Mouse (Mus musculus): Measurements from ENCODE around the gene Actr2. TPM values are rescaled to one million over a fixed set of nuclear protein-coding genes. Genes with fewer than 3 reads are reported as not detected.
"Not testable (repeated sequence)": the region's sequence is repeated elsewhere in the genome, so short reads cannot be mapped to it uniquely, and the experiment has no call there.

Actr2 gene
- polyA plus RNA-seq, 1 experiment from 2014 or later = 94.7 TPM

DNA sequence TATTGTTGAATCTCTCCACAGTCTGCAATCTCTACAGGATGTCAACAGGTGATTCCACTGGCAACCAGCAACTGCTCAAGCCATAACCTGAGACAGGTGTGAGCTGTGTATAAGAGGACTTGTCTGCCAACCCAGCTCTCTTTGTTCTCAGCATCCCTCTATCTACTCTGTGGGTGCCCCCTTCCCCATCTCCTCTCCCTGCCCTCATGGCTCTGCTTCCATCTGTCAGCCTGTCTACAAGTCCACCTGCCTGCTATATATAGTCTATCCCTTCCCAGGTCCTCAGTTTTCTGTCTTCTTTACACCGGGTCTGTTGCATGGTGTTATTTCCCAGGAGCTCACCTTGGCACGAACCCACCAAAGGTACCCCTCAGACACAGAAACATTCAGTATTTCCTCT is 47.8 kb downstream of the Actr2 start:
- WGBS = 93% methylated on average over 2 of the region's 2 CpGs
- H3K9ac ChIP-seq (ENCODE audit: low read length) = no peak overlapping the region
- peaks cover 16% of the 10 kb centered on the region for H3K36me3 ChIP-seq (ENCODE audit: control insufficient read depth, insufficient read depth, low read length)
- H3K4me2 ChIP-seq (replicated peaks; ENCODE audit: low read depth) = no peak overlapping the region
- H3K27ac ChIP-seq (replicated peaks) = no peak overlapping the region
- H3K4me3 ChIP-seq (ENCODE audit: low read depth, low read length) = no peak overlapping the region
- DNase-seq (ENCODE audit: low spot score) (no peak), ATAC-seq (ENCODE audit: low FRiP score, low TSS enrichment) (no peak)
- TF ChIP-seq EP300 (optimal IDR thresholded peaks at IDR 0.05) = no peak
- no peak for TF ChIP-seq CTCF (IDR thresholded peaks at IDR 0.05; ENCODE audit: low read depth)
- H3K9me3 ChIP-seq (ENCODE audit: control insufficient read depth, low read length) = no peaks in the 10 kb centered on the region
- no peaks in the 10 kb centered on the region for H3K27me3 ChIP-seq (ENCODE audit: control insufficient read depth, insufficient read depth, low read length)
- no peaks in the 10 kb centered on the region for H3K4me1 ChIP-seq (replicated peaks; ENCODE audit: control insufficient read depth, insufficient read depth)

DNA sequence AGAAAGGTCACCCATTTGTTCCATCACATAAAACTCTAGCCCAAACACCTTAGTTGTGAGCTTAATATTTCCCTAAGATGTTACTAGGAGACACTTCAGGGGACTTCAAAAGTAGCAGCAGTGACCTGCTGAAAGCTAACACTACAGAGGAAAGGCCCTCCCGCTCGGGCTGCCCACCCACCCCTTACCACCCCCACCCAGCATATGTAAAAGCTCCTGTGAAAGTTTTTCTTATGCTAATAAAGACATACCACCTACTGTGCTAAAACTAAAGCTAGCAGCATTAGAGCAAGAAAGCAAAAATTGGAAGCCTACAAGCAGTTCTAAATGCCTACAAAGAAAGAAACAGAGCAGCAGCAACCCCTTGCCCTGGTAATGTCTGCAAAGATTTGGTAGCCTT is 48.6 kb downstream of the Actr2 start:
- not testable (repeated sequence) for H3K27me3 ChIP-seq (ENCODE audit: control insufficient read depth, insufficient read depth, low read length); H3K27ac ChIP-seq (replicated peaks); ATAC-seq (ENCODE audit: low FRiP score, low TSS enrichment); H3K4me2 ChIP-seq (replicated peaks; ENCODE audit: low read depth); H3K9me3 ChIP-seq (ENCODE audit: control insufficient read depth, low read length); H3K4me3 ChIP-seq (ENCODE audit: low read depth, low read length); DNase-seq (ENCODE audit: low spot score); H3K4me1 ChIP-seq (replicated peaks; ENCODE audit: control insufficient read depth, insufficient read depth); H3K9ac ChIP-seq (ENCODE audit: low read length)
- 75% methylated on average over 2 of the region's 2 CpGs for WGBS
- H3K36me3 ChIP-seq (ENCODE audit: control insufficient read depth, insufficient read depth, low read length) = peaks cover 17% of the 10 kb centered on the region

DNA sequence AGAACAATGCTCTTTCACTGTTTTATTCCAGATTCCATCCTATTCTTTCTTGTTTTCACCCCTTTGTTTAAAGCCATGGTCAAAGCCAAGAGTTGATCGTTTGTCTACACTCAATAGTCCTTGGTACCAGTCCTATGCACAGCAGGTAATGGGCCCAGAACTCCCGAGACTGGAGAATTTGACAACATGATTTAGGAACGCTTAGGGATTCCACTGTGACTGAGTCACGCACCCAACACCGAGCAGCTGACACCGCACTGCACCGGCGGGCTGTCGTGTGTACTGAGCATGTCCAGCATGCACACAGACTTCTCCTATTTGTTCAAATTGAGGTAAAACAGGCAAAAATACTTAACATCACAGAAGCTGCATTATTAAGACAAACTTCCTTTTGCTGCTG is 49.9 kb downstream of the Actr2 start:
- not testable (repeated sequence) for DNase-seq (ENCODE audit: low spot score); H3K4me1 ChIP-seq (replicated peaks; ENCODE audit: control insufficient read depth, insufficient read depth); H3K27ac ChIP-seq (replicated peaks); H3K27me3 ChIP-seq (ENCODE audit: control insufficient read depth, insufficient read depth, low read length); H3K9me3 ChIP-seq (ENCODE audit: control insufficient read depth, low read length); ATAC-seq (ENCODE audit: low FRiP score, low TSS enrichment); H3K9ac ChIP-seq (ENCODE audit: low read length); H3K4me3 ChIP-seq (ENCODE audit: low read depth, low read length); H3K4me2 ChIP-seq (replicated peaks; ENCODE audit: low read depth)
- 79% methylated on average over 9 of the region's 9 CpGs for WGBS
- H3K36me3 ChIP-seq (ENCODE audit: control insufficient read depth, insufficient read depth, low read length) = peaks cover 13% of the 10 kb centered on the region

DNA sequence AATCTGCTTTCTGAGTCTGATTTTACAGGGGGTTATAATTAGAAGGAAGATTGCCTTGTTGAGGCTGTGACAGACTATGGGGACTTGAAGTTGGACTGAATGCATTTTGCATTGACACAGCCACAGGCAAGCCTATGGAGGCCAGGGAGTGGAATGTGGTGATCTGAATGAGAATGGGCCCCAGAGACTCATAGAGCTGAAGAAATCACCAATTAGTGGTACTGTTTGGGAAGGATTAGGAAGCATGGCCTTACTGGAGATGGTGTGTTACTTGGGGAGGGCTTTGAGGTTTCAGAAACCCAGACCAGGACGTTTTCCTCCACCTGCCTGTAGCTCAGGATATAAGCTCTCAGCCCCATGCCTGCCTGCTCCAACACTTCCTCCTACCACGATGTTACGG is 53.0 kb downstream of the Actr2 start:
- TF ChIP-seq CTCF (IDR thresholded peaks at IDR 0.05; ENCODE audit: low read depth) (no peak), EP300 (optimal IDR thresholded peaks at IDR 0.05) (no peak)
- no peaks in the 10 kb centered on the region for H3K4me1 ChIP-seq (replicated peaks; ENCODE audit: control insufficient read depth, insufficient read depth)
- H3K36me3 ChIP-seq (ENCODE audit: control insufficient read depth, insufficient read depth, low read length) = peaks cover 4% of the 10 kb centered on the region; the same call in 1 of the 2 replicates
- H3K27ac ChIP-seq (replicated peaks) = no peak overlapping the region
- no peak for ATAC-seq (ENCODE audit: low FRiP score, low TSS enrichment)
- H3K9ac ChIP-seq (ENCODE audit: low read length) = no peak overlapping the region
- no peaks in the 10 kb centered on the region for H3K9me3 ChIP-seq (ENCODE audit: control insufficient read depth, low read length)
- H3K27me3 ChIP-seq (ENCODE audit: control insufficient read depth, insufficient read depth, low read length) = no peaks in the 10 kb centered on the region
- H3K4me3 ChIP-seq (ENCODE audit: low read depth, low read length) = no peak overlapping the region
- WGBS = 89% methylated on average over 3 of the region's 3 CpGs
- DNase-seq (ENCODE audit: low spot score) = no peak
- H3K4me2 ChIP-seq (replicated peaks; ENCODE audit: low read depth) = no peak overlapping the region

DNA sequence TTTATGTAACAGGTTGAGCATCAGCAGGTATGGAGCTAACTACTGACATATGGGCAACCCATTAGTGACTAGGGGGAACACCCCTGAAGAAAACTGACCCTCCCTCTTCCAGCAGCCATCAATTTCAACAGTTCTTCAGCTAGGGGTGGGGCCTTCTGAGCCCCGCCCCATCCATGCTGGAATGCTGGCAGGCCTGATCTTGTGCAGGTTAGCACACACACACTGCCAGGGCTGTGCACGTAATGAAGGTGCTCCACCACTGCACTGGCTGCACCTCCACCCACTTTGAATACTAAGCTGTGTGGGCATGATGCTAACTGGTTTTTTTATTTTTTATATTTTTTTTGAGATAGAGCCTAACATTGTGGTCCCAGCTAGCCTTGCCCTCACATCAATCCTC is 55.3 kb downstream of the Actr2 start:
- H3K4me2 ChIP-seq (replicated peaks; ENCODE audit: low read depth) = no peak overlapping the region
- no peak for DNase-seq (ENCODE audit: low spot score)
- no peak for TF ChIP-seq CTCF (IDR thresholded peaks at IDR 0.05; ENCODE audit: low read depth)
- TF ChIP-seq EP300 (optimal IDR thresholded peaks at IDR 0.05) = no peak
- H3K9me3 ChIP-seq (ENCODE audit: control insufficient read depth, low read length) = no peaks in the 10 kb centered on the region
- no peak overlapping the region for H3K9ac ChIP-seq (ENCODE audit: low read length)
- H3K36me3 ChIP-seq (ENCODE audit: control insufficient read depth, insufficient read depth, low read length) = peaks cover 4% of the 10 kb centered on the region; the same call in 1 of the 2 replicates
- peak; percentile 64; the same call in 1 of the 2 replicates for ATAC-seq (ENCODE audit: low FRiP score, low TSS enrichment)
- WGBS = 70% methylated on average over 2 of the region's 2 CpGs
- H3K4me3 ChIP-seq (ENCODE audit: low read depth, low read length) = no peak overlapping the region
- H3K27ac ChIP-seq (replicated peaks) = no peak overlapping the region
- no peaks in the 10 kb centered on the region for H3K4me1 ChIP-seq (replicated peaks; ENCODE audit: control insufficient read depth, insufficient read depth)
- no peaks in the 10 kb centered on the region for H3K27me3 ChIP-seq (ENCODE audit: control insufficient read depth, insufficient read depth, low read length)

DNA sequence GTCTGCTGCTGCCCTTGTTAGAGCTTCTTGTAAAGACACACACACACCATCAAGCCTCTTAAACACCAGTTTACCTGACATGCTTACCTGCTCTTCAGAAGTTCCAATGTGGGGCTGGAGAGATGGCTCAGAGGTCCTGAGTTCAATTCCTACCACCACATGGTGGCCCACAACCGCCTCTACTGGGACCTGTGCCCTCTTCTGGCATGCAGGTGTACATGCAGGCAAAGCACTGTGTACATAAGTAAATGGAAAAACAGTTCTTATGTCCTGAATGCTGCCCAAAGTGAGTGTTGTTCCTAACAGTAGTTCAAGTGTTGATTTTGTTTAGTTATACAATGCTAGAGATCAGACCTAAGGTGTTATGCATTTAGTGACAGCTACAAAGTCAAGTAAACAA is 56.5 kb downstream of the Actr2 start:
- no peak for TF ChIP-seq EP300 (optimal IDR thresholded peaks at IDR 0.05)
- TF ChIP-seq CTCF (IDR thresholded peaks at IDR 0.05; ENCODE audit: low read depth) = peak; percentile 40
- Histone ChIP-seq H3K4me1 (replicated peaks; ENCODE audit: control insufficient read depth, insufficient read depth) (no peaks in the 10 kb centered on the region), H3K9me3 (ENCODE audit: control insufficient read depth, low read length) (no peaks in the 10 kb centered on the region), H3K4me3 (ENCODE audit: low read depth, low read length) (no peak overlapping the region), H3K36me3 (ENCODE audit: control insufficient read depth, insufficient read depth, low read length) (peaks cover 4% of the 10 kb centered on the region; the same call in 1 of the 2 replicates), H3K27ac (replicated peaks) (no peak overlapping the region), H3K9ac (ENCODE audit: low read length) (no peak overlapping the region), H3K27me3 (ENCODE audit: control insufficient read depth, insufficient read depth, low read length) (no peaks in the 10 kb centered on the region), H3K4me2 (replicated peaks; ENCODE audit: low read depth) (no peak overlapping the region)
- no peak for ATAC-seq (ENCODE audit: low FRiP score, low TSS enrichment)
- WGBS = 89% methylated on average over 1 of the region's 1 CpGs
- no peak for DNase-seq (ENCODE audit: low spot score)
